Mouse (Mus musculus): Measurements from ENCODE around the gene Hoxa5.

Gene Hoxa5

DNA sequence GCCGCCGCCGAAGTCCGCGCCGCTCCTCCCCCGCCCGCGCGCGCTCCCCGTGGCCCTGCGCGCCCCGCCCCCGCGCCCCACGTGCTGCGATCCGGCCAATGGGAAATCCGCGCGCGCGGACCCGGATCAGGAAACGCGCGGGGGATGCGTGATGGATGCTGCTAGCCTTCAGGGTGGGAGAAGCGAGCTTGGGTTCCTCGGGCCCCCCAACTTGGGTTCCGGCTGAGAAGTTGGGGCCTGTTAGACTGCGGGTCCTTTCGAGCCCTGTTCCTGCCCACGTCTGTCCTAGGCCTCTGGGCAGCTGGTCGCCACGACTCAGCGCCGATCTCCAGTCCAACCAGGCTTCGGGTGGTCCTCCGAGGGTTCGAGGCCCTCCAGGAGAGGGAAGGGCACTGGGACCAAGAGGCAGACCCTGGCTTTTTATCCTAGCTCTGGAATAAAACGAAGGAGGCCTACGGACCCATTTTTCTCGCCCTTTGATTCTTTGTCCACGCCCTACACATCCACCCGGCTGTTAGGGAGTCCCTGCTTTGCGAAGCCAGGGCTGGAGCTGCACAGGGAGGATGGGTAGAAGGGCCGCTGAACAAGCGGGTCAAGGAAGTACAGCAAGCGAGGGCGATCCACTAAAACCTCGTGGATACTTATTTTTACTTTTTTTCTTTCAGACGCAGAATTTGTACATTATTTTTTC lies 12.4 kb downstream of the Hoxa5 start:
- no peak for DNase-seq

DNA sequence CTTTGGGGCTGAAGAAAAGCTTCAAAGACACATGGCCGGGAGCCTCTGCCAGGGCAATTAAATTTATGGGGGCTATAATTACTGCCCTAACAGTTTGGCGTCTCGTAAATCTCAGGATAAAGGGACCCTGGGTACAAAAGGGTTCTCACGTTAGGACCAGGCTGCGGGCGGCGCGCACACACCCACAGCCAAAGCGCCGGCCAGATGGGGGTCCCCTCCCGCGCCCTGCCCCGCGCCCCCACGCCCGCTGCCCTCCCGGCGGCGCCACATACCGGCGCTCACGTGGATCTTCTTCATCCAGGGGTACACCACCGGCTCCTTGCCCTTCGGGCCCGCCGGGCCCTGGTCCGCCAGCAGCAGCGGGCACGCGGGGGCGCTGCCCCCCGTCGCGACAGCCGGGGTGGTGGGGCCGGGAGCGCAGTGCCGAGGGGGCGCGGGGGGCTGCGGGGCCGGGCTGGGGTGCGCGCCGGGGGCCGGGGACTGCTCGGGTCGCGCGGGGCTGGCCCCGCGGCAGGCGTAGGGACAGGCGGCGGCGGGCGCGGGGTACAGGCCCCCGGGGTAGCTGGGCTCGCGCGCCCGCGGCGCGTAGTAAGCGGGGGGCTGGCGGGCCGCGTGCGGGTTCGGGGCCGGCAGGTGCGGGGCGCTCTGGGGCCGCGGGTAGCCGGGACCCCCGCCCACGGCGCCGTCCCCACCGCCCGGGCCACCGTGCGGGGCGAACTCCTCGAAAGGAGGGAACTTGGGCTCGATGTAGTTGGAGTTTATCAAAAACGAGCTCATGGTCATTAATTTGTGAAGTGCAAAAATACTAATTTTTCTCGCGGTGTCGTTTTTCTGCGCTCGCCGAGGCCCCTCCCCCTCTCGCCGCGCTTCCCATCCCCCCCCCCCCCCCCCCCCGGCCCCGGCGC lies 13.2 kb downstream of the Hoxa5 start, which contains the start of gene Hoxa4:
Hoxa4 (minus strand) TSS at position 848 of the 905 bp plus-strand sequence.
- no peak for DNase-seq

DNA sequence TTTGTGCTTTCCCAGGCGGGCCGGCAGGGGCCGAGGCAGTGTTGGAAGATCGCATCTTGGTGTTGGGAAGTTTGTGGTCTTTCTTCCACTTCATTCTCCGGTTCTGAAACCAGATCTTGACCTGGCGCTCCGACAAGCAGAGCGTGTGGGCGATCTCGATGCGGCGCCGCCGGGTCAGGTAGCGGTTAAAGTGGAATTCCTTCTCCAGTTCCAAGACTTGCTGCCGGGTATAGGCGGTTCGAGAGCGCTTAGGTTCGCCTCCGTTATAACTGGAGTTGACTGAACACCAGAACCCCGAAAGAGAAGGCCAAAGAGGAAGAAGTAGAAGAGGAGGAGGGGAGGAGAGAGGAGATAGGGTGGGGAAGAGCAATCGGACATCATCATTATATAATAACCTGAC lies 14.0 kb downstream of the Hoxa5 start:
- no peak for DNase-seq

DNA sequence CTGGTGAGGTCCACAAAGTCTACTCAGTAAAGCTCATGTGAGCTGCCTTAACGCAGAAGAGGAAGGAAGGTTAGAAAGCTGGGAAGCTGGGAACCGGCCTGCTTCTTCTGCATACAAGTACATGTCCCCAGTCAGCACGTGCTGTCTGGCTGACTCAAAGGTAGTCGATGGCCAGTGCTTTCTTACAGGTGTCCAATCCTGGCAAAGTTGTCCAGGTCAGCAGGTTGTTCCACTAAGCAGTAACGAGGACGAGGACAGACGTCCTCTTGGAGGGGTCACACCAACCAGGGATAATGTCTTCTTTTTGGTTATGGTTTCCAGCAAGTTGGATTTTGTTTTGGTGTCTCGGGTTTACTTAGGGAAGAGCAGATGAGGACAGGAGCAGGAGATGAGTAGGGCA lies 14.5 kb downstream of the Hoxa5 start:
- no peak for DNase-seq

DNA sequence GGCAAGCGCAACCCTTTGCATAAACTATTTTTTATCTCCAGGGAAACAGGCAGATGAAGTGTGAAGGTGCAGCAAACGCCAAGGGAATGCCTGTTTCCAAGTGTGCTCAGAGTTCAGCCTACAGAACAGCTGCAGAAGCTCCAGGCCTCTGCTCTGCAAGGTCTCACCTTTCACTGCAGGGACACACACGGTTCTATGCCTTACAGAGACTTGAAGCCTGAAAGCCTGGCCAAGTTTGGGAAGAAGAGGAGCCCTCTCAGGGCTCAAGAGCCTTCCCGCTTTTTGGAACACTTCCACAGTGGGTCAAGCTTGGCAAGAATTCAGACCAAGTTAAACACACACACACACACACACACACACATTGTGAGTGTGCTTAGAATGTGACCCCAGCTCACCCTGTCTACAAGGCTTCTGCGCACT lies 15.2 kb downstream of the Hoxa5 start:
- no peak for DNase-seq

DNA sequence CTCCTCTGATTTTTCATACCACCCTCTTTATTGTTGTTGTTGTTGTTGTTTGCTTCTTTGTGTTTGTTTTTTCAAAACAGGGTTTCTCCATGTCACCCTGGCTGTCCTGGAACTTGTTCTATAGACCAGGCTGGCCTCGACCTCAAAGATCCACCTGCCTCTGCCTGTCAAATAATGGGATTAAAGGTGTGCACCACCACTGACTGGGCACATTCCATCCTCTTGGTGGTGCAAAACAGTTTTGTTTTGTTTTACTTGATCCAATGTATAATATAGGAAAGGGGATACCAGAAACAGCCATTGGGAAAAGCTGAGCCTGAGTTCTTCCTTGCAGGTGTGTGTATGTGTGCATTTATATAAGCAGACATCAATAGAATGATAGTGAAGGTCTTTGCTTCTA lies 17.9 kb downstream of the Hoxa5 start:
- DNase-seq, result no peak

DNA sequence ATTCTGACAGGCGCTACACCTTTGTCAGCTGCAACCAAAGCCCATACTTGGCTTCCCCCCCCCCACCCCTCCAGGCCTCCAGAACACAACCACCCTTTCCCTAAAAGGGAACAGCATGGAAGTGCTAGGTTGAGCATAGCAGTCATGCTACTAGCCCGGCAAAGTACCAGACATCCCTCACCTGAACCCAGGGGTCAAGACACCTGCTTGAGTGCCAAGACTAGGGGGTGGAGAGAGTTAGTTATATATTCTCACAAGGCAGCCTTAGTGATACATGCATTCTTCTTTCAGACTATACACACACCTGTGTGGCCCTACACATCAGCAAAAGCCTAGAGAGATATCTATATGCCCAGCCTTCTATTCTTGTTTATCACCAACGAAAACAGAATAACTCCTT lies 18.6 kb downstream of the Hoxa5 start:
- no peak for DNase-seq

DNA sequence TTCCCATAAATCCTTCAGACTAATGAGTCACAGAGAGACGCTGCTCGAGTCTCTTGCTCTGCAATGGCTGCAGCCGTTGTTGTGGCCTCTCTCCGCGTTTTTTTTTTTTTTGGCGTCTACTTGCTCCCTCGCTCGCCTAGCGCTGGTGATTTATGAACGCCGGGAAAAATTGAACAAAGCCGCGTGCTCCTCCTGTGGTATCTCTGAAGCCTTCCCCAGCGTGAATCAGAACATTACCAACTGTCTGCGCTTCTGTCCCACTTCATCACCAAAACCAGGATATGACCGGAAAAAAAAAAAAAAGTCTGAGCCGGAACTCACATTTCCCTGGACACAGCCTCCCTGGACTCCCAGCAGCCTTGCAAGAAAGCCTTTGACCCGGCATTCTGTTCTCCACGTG lies 19.2 kb downstream of the Hoxa5 start:
- no peak for DNase-seq

DNA sequence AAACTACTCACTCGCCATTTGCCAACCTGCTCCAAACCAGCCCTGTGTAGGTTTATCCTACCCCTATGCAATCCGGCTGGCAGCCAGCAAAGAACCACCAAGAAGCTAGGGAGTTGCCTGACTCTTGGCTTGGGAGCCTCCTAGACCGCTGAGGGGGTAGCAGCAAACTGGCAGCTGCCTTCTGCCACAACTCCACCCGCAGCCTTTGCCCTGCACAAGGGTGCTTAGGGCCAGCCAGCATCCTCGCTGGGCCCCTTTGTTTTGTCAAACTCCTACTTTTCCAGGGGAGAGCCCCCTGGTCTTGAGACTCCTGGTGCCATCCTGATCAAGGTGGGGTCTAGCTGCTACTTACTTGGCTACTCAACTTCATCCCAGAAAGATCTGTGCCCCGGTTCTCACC lies 19.7 kb downstream of the Hoxa5 start:
- no peak for DNase-seq

DNA sequence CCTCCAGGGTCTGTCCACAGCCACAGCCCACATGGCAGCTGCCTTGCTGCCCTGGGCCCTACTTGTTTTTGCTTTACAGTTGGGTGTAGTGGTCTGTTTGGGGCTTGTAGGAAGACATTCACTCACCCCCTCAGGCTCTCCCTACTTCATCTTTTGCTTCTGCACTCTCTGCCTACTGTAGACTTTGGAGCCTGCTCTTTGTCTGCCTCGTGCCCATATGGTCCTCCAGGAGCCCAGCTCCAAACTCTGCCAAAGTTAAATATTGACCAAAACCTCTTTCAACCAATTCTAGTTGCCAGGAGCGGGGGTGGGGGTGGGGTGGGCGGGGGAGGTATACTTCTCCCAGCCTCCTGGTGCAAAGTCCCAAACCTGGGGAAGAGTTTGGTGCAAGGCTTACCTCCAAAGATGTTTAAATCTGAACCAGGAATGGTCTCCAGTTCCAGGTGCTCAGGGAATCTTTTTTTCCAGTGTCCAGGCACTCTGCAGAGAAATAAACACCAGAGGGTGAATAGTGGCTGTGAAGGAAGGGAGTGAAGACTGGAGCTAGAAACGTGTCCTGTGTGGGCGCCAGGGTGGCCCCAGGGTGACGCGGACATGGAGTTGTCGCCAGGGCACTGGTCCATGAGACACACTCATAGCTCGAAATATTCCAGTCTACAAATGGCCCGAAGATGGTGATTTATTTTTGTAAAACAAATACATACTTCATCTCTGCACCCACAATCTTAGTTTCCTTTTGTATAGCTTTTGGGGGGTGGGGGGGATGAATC lies 20.9 kb downstream of the Hoxa5 start:
- no peak for DNase-seq

DNA sequence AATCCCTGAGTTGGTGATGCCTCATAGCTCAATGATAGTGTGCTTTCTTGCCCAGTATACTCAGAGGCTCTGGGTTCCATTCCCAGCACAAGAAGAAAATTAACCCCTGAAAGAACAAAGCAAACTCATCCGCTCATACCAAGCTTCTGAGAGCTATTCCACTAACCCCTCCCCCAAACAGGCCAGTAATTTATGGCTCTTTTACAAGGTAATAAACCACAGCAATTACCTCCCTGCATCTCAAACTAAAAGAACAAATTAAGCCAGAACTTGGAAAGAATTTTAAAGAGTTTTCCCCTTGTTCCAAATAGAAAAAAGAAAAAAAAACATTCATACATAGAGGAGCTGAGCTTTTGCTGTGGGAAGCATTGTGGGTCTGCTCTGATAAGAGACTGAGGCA lies 21.6 kb downstream of the Hoxa5 start:
- DNase-seq, result no peak

DNA sequence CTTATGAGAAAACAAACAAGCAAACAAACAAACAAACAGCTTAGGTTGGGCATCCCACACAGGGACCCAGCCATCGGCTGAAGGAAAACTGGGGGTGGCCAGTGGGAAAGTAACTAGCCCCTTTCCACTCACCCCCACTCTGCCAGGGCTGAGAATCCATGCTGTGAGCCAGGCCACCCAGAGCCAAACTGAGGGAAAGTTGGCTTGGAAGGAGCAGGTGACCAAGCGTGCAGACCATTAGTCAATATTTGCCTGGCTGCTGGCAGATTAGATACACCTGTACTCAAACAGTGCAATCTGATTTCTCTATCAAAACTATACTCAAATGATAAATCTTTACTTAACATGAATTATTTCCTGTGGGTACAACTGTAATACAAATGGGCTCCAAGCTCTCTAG lies 22.4 kb downstream of the Hoxa5 start:
- no peak for DNase-seq

DNA sequence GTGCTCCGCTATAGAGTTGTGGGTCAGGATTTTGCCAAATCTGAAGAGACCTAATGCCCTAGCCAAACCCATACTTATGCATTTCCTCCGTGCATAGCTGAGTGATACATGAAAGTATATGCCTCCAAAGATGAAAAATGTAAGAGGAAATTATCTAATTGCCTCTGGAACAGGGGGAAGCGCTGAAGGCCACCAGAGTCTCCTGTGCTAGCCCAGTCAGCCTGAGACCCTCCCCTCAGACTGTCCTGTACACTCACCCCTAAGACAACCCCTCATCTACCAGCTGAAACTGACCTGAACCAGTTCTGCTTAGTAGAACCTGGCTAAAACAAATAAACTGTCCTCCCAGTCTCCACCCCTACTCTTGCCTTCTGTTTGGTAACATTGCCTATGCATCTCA lies 23.7 kb downstream of the Hoxa5 start:
- DNase-seq, result no peak

DNA sequence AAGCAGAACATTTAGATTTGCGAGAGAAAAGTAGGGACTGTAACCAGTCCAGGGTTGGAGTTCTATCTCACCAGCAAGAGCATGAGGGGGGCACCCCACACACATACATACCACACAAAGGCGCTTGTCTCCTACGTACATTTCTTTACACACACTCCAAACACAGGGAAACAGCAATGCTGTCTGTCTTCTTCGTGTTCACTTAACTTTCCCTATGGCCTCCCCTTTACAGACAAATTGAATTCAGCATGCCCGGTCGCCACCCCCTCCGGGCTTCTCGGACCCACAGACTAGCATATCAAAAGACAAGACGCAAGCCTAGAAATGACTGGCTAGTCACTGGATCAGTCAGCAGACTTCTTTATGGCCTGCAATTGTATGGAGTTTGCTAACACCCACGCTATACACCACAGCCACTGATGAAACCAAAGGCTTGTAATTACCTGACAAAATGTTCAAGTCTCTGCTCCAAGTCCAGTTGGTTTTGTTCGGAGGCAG lies 24.1 kb downstream of the Hoxa5 start:
- DNase-seq, result no peak

DNA sequence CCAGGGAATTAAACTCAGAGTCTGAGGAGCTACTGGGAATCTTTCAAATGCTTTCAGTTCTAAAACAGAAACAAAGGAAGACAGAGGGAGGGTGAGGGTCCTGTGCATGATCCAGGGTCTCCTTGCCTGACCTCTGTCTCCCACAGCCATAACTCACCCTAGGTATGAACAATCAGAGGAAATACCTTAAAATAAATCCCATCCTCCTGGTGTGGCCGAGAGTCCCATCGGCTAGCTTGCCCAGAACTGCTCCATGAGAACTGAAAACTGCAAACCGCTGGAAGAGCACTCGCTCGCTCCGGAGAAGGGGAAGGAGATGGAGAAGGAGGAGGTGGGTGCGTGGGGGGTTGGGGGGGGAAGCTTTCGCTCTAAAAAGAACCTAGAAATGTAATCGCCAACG lies 24.7 kb downstream of the Hoxa5 start:
- DNase-seq, result no peak

DNA sequence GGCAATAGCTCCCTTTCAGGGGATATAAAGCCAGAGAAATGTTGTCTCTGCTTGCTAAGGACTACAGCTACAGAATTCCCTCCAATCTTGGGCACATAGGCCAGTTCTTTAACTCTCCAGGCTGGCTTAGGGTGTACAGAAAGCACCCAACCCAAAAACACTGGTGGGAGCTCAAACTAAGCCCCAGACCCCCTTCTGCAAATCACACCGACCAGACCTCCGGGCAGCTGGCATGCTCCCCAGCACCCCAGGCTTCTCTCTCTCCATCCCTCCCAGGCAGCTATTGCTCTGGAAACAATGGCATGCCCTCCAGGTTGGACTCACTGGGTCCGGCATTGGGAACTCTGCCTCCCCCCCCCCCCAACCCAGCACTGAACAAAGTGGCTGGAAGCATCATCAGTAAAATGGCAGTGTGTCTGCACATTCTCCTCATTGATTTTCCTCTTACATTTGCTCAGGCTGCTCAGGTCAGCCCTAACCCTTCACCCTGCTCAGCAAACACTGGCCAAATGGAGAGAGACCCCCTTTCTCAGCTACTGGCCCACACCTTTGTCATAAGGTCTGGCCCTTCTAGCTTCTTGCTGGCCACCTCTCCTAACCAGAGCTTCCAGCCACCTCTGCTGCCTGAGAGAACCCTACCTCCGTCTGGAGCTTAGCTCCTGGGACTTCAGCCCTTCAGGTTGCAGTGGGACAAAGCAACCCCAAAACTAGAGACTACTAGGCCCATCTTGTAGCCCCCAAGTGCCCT lies 25.3 kb downstream of the Hoxa5 start:
- no peak for DNase-seq

DNA sequence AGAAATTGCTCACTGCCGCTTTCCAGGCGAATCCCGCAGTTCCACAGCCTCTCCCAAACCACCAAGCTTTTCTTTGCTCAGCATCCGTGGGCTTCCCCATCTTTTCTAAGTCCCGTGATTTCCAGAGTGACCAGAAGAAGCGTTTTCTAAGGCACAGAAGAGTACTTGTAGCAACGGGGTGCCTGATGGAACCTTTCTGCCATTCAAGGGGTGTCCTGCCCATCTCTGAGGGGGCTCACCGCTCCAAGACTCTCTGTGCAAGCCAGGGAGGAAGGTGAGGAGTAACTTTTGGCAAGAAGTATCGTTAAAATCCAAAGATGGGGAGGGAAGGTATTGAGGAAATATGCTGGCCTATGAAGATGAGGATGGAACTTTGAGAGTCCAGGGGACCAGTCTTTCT lies 26.6 kb downstream of the Hoxa5 start:
- DNase-seq, result no peak

DNA sequence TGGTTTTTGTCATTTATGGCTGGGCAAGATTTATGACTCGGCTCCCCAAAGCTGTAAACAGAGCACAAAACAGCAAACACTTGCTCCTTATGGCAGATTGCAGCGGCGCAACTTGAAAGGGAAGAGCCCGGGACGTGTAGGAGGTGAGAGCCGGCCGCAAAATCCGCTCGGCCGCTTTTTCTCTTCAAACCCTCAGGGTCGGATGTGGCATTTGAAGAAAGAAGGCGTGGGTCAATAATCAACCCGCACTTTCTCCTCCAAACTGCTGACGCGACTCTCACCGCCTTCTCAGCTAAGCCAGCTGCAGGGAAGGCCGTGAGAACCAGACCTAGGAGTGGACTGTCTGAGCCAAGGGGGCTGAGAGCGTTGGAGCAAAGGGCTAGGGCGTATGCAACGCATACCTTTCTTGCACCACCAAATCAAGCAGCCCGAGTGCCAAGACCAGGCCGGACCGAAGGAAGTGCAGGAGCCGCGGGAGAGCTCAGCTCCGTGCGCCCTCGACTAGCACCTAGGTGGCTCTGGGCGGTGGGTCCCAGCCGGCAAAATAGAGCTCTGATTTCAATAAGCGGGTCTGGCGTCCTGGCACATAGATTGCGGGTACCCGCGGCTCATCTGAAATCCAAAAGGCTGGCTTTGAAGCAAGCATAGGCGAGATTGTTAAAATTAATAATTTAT lies 27.2 kb downstream of the Hoxa5 start, which contains the start of gene 5730596B20Rik:
5730596B20Rik (plus strand) TSS at position 438 of the 675 bp plus-strand sequence.
- DNase-seq, result no peak

DNA sequence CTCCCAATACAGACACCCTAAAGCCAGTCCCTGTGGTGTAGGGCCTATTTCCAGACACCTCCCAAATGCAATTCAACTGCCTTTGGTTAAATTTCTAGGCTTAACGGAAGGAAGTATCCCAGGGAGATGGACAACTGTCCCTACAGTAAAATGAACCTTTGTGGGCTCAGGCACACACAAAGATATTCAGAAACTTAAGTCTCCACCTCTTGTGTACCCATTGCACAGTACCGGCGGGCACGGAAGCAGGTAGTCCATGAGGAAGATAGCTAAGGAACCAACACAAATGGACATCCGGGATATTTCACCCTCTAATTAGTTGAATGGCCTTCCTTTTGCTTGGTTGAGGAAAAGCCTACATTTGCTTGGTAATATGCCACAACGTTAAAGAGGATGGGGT lies 28.0 kb downstream of the Hoxa5 start:
- no peak for DNase-seq

DNA sequence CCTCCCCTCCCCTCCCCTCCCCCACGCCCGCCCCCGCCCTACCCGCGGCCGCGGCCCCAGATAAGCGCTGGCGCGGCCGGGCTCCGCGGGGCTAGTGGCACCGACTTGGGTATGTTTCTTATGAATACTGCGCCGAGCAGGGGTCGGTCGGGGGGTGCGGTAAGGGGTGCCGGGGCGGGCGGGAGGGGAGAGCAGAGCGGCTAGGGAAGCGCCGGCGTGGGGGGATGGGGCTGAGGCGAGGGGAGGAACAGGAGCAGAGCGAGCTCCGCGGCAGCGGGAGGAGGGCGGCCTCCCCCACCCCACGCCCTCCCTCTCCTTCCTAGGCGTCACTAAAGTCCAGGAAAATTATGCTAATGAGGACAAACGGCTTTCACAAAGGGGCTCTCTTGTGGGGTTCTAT lies 28.5 kb downstream of the Hoxa5 start:
- no peak for DNase-seq

DNA sequence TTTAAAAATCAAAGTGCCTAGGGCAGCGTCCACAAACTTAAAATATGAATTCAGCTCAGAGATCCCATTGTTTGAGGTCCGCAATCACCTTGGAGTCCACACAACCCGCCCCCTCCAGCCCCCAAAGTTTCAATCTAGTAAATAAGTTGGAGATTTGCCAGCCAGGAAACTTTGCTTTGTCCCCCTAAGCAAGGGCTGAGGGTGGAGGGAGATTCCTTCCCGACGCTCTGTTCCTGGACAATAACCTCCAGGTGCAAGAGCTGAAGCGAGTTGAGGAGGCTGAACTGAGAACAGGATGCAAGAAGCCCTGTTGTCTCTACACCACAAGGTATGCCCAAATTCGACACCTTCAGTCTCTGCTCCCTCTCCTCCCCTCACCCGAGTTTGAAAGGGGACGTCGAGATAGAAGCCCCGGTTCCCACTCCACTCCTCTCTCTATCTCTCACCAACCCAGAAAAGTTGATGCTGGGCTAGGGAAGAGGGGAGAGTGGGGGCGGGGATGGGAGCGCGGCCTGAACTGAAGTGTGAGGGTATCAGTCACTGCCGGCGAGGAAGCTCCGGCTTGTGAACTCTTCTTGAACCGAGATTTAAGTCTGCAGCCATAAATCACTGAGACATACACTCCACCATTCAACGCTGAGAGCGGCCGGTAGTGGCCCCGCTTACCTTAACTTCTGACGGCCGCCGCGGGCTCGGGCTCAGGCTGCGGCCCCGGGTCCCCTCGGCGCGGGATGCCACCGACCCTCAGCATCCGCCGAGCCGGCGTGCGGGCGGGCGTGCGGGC lies 29.2 kb downstream of the Hoxa5 start:
- DNase-seq, result no peak
